Mouse (Mus musculus): Measurements from ENCODE around the gene Olfr270.

The Olfr270 gene

DNA sequence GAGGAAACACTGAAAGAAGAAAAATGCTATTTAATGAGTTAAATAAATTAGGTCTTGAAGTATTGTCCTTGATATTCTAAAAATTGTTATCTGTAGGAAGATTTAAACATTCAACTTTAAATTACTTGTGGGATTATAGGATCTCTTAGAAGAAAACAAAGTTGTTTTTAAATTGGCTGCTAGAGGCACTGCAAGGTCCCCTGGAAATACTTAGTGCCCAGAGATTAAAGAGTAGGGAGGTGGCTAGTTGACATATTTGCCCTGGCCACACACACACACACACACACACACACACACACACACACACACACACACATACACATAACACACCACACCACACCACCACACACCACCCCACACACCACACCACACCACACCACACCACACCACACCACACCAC lies at the start of gene Olfr270:
Olfr270 (plus strand) TSS at position 301 of the 400 bp plus-strand sequence.
- DNase-seq (ENCODE audit: low read depth, low spot score) = no peak

DNA sequence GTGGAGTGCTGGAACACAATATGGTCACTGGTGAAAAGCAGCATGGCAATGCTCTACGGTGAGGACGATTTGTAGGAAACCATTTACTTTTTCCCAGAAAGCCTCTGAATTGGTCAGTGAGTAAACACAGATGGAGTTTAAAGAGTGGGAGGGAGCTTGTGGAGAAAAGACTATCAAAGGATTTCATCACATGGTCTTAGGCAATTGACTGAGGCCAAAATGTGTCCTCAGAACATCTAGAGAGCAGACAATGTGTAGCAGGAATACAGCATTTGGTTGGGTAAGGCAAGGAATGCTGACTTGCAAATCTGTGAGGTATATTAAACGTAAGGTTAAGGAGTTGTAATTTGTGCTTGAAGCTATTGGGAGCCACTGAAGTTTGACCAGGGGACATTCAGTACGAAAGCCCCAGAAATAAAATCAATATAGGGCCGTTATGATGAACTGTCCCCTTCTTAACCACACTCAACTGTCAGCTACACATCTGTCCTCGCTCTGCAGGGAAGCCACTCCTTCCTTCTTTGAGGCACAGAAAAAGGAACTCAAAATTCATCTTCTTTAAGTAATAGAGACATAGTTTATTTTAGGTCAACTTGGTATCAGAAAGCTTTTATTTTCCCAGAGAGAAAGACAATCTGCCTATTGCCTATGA lies 47.6 kb upstream of the Olfr270 start:
- no peak for DNase-seq (ENCODE audit: low read depth, low spot score)

DNA sequence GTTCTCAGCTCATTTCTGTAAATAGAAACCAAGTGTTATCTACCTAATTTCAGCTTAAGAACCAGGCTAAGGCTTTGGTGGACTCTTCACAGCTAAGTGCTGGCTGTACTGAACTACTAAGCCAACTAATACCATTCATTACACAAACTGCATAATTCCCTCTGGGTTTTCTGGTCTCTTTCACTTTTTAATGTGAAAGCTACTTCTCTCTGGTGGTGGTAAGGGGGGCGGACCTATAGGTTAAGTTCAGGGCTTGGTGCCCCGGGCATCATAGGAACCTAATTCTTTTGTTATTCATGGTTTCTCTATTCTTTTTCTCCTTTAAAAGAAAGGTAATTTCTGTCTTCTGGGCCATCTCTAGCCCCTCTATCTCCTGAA lies 47.0 kb upstream of the Olfr270 start:
- DNase-seq (ENCODE audit: low read depth, low spot score) = no peak

DNA sequence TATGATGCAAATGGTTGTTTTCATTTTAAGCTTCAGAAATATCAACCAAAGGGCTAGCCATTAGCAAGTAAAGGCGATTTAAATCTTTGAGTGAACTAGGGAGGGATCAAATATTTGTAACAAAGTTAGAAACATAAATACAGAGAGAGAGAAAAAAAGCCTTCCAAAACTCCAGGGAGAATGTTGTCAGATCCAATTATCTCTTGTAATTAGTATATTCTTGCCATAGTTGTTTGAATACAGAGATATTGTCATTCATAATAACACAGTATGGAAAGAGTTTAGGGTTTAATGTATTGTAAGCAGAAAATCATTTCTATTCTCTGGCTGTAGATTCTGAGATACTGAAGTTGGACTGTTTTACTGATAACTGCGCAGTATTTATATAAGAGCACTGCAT lies 45.3 kb upstream of the Olfr270 start, which contains the start of gene Olfr272:
Olfr272 (minus strand) TSS at position 101 of the 400 bp plus-strand sequence.
- DNase-seq (ENCODE audit: low read depth, low spot score) = no peak

- no peak for DNase-seq (ENCODE audit: low read depth, low spot score)
Observed at GRCm38 (mm10) chr4:52930480-52930879, 33.9 kb upstream of the Olfr270 start.

DNA sequence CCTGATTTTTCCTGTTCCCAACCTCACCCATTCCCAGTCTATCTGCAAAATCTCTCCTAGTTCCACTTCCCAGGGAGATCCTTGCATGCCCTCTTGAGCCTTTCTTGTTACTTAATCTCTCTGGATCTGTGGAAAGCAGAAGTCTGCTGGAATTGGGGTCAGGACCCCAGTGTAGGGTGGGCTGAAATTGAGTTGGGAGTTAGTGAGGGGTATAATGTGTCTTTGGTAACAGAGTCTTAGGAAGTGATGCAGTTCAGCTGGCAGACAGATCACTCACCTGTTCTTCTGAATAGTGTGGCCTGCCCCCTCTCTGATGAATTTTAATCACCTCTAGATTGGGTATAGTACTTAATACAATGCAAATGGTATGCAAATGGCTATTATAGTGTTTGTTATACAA lies 17.7 kb upstream of the Olfr270 start:
- DNase-seq (ENCODE audit: low read depth, low spot score) = no peak

DNA sequence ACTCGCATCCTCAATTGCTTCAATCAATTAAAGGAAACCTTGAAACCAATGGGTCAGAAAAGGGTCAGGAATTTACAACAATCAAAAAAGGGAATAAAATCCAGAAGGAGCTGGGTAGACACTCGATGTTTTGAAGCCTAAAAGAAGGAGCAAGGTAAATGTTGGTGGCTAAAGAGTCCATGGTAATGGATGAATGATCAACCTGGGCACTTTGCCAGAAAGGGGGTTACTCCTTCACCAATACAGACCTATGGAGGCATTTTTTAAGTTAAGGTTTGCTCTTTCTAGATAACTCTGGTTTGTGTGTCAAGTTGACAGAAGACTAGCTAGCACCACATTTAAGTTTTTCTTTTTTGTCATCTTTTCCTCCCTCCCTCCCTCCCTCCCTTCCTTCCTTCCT lies 15.3 kb upstream of the Olfr270 start:
- DNase-seq (ENCODE audit: low read depth, low spot score) = no peak

- peak; percentile 1 for DNase-seq (ENCODE audit: low read depth, low spot score)
Observed at GRCm38 (mm10) chr4:52958693-52959092, 5.7 kb upstream of the Olfr270 start.

DNA sequence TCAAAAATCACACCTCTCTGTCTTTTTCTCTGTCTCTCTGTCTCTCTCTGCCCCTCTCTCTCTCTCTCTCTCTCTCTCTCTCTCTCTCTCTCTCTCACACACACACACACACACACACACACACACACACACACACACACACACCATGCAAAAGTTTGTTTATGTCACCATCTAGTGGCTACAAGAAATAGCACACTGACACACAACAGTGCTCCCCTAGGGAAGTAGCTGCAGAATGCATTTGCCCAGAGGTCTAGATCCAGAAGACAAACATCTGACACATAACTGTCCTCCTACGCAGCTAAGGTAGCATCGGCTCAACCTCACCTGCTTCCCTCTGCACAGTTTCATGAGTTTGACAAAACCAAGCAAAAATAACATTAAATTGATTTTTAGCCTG lies 20.9 kb downstream of the Olfr270 start:
- peak; percentile 19 for DNase-seq (ENCODE audit: low read depth, low spot score)

- no peak for DNase-seq (ENCODE audit: low read depth, low spot score)
Observed at GRCm38 (mm10) chr4:52986266-52986665, 21.9 kb downstream of the Olfr270 start.

DNA sequence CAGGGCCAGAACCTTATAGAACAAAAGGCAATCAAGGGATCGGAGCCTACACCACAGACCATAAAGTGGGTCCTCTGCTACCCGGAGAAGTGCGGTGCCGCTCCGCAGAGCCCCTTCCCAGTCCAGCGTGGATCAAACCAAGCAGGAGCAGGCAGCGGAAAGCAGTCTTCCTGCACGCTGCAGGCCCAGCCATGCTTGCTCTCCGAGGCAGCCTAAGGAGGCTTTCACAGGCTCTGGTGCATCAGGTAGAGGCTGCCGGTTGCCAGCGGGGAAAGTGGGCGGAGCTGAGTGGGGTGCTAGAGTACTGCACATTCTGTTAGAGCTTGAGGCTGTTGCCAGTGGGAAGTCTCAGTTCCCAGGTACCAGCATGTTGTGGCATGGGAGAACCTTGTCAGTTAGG lies 24.9 kb downstream of the Olfr270 start, which contains the start of gene Nipsnap3a:
Nipsnap3a (plus strand) TSS at position 25 of the 400 bp plus-strand sequence.
- DNase-seq (ENCODE audit: low read depth, low spot score) = no peak

GRCm38 (mm10) chr4:52999449-52999848 lies 35.1 kb downstream of the Olfr270 start:
- no peak for DNase-seq (ENCODE audit: low read depth, low spot score)

DNA sequence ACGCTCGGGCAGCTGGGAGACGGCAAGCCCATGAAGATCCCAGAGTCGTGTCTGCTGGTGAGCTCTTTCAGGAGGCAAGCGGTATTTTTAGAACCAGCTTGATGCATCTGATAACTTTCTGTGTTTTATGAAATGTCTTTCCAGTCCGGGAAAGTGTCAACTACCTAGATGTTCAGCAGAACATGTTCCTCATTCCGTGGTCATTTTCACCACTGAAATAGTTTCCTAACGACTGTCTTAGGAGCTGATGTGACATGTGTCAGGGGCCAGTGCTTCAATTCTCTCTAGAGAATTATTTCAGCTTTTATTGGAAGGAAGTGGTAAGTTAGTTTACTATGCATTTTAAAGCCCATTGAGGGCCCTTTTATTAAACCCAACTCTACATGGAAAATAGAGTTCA lies 35.8 kb downstream of the Olfr270 start:
- DNase-seq (ENCODE audit: low read depth, low spot score) = no peak

- DNase-seq (ENCODE audit: low read depth, low spot score) = no peak
Observed at GRCm38 (mm10) chr4:53009183-53009582, 44.8 kb downstream of the Olfr270 start.

GRCm38 (mm10) chr4:53009871-53010270 lies 45.5 kb downstream of the Olfr270 start:
- no peak for DNase-seq (ENCODE audit: low read depth, low spot score)

DNA sequence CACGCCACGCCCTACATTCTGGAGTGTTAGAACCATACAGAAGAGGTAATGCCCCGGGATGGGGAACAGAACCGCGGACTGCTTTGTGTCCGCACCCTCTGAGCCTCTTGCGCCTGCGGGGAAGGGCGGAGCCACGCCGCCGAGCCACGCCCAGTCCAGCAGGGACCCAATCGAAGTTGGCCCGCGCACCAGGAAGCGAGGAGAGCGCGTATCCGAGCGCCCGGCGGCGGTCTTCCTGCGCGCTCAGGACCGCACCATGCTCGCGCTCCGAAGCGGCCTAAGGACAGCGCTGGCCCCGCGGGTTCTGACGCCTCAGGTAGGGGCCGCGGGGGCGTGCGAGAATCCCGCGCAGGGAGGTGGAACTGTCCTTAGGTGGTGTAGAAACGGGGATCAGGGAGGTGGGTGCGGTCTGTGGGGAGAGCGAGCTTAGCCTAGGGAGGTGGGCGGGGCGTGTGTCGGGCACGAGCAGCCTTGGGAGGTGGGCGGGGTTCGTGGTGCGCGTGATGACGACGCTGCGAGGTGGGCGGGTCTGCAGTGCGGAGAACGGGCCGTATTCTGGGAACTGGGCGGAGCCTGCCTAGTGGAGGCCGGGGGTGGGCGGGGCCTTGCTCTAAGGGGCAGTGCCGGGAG lies 47.5 kb downstream of the Olfr270 start, which contains the start of gene Nipsnap3b:
Nipsnap3b (plus strand) TSS at position 149 of the 630 bp plus-strand sequence.
- peak; percentile 98 for DNase-seq (ENCODE audit: low read depth, low spot score)

GRCm38 (mm10) chr4:53014421-53014820 lies 50.1 kb downstream of the Olfr270 start:
- no peak for DNase-seq (ENCODE audit: low read depth, low spot score)

DNA sequence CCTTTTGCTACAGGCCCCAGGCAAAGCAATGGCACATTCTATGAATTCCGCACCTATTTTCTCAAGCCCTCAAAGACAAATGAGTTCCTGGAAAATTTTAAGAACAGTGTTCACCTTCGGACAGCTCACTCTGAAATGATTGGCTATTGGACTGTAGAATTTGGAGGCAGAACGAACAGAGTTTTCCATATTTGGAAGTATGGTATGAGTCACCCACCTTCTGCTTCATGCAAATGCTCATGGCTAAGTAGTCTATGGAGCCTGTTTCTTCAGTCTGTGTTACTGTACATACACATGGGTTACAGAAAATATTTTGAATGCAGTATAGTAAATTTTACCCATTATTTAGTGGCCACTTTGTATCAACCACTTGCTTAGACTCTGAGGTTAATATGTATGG lies 50.7 kb downstream of the Olfr270 start:
- no peak for DNase-seq (ENCODE audit: low read depth, low spot score)

DNA sequence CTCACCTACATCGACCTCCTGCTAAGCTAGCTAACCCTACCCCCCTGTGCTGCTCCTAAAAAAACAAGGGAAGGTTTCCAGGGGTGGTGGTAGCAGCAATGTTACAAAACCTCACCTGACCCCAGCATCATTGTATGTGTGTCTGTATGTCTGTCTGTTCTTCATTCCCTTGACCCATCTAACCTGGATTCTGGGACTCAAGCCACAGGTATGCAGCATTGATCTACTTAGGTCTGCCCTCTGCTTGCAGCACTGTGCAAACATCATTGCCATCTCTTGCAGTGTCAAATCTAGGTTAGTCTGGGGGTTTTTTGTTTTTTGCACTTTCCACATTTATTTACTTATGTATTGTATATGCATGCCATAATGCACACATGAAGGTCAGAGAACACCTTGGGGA lies 54.0 kb downstream of the Olfr270 start:
- no peak for DNase-seq (ENCODE audit: low read depth, low spot score)

All from CD4-positive, CD25-positive, alpha-beta regulatory T cell, adult 2 months (primary cell).